Mouse (Mus musculus) kidney, adult 2 months (tissue): Measurements from ENCODE around the gene Oas1f.

Source experiments
- CTCF ChIP-seq: fragments of 200-500 bp; conservative IDR thresholded peaks from 2 replicates; pipeline ENCODE4 v1.5.1; 2011; ENCODE audit warnings: low read depth, mild to moderate bottlenecking, control low read depth, low read length, moderate library complexity, mixed read lengths; ENCODE audit not compliant: insufficient read depth, insufficient read length
- POLR2A ChIP-seq: fragments of 200-500 bp; IDR thresholded peaks from one replicate; pipeline ENCODE4 v1.6.1; 2011; ENCODE audit warnings: low read depth, low read length, control low read depth

GRCm38 (mm10) chr5:120900666-120901065, 53.5 kb downstream of the Oas1f start:
- TF ChIP-seq POLR2A (no peak), CTCF (no peak)
